Mouse (Mus musculus): ENCODE data around the gene Ndrg2.
A peak's percentile ranks its signal among the peaks of the same experiment; 100 is the strongest.

- TF ChIP-seq CTCF (IDR thresholded peaks at IDR 0.05) (no peak), POLR2A (IDR thresholded peaks at IDR 0.05; ENCODE audit: insufficient read depth, low read depth, low read length) (0 out of 2 replicates have a peak, but pooled peaks have one; percentile 18), EP300 (IDR thresholded peaks at IDR 0.05; ENCODE audit: insufficient read depth, low read depth, low read length) (peak; percentile 58; the same call in 1 of the 2 replicates)
Measured at GRCm38 (mm10) chr14:51921759-51922570, 8.0 kb upstream of the Ndrg2 start.
